8 mouse cellular contexts compared by ENCODE assay signal in the genomic region with DNA sequence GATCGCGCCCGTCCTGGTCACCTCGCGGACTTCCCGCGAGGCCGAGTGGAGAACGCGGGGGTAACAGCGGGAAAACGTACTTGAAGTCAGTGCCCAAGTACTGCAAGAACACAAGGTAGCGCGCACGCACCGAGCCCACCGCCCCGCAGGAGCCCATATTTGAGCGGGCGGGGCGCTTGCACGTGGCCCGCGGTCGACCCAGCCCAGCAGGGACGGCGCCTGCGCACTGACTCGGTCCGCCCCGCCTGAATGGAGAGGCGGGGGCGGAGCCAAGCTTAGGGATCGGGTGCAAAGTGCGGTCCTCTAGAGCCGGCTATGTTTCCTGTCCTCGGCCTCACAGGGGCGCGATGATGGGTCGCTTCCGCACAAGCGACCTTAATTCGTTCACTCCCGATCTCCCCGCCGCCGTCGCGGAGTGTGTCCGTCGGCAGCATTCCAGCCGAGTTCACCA. TPM values are rescaled to one million over a fixed set of nuclear protein-coding genes. Genes with fewer than 3 reads are reported as not detected.
A peak's percentile ranks its signal among the peaks of the same experiment; 100 is the strongest.
DNase-seq lines count a peak whose midpoint lies in the region; ATAC-seq and TF ChIP-seq lines count a peak whose summit lies in the region.

A gene (minus strand): TSS at position 231 of the 451 bp plus-strand sequence.
A gene (plus strand): TSS at position 272 of the 451 bp plus-strand sequence.

- peak; percentile 99 for DNase-seq in brain, embryonic 14.5 days (ENCODE audit: low read depth)
- peak; percentile 97 for DNase-seq in kidney, postnatal 0 days (ENCODE audit: low spot score)
- DNase-seq in liver, embryonic 11.5 days (ENCODE audit: low spot score), result peak; percentile 94
- peak; percentile 98 for DNase-seq in naive thymus-derived CD4-positive, alpha-beta T cell, adult 2 months (ENCODE audit: low read depth)

- H3K36me3 ChIP-seq in C2C12 (ENCODE audit: control insufficient read depth, insufficient read depth), result peaks cover 35% of the 10 kb centered on the region
- H3K36me3 ChIP-seq in erythroblast, embryonic 14.5 days (ENCODE audit: control insufficient read depth), result peaks cover 57% of the 10 kb centered on the region
- H3K36me3 ChIP-seq in heart, embryonic 12.5 days, result peaks cover 39% of the 10 kb centered on the region
- peaks cover 27% of the 10 kb centered on the region for H3K36me3 ChIP-seq in kidney, postnatal 0 days (ENCODE audit: insufficient read depth, low read length)
- peaks cover 22% of the 10 kb centered on the region for H3K36me3 ChIP-seq in liver, embryonic 11.5 days (ENCODE audit: control insufficient read depth, insufficient read depth, low read length)
- H3K36me3 ChIP-seq in stomach, embryonic 14.5 days (ENCODE audit: control insufficient read depth, insufficient read depth, low read length), result peaks cover 33% of the 10 kb centered on the region

- peak within 1 kb of the TSS; percentile 85 for H3K4me3 ChIP-seq in C2C12 (ENCODE audit: insufficient read depth, poor library complexity, severe bottlenecking)
- peak within 1 kb of the TSS; percentile 89 for H3K4me3 ChIP-seq in erythroblast, embryonic 14.5 days (replicated peaks)
- H3K4me3 ChIP-seq in heart, embryonic 12.5 days, result peak within 1 kb of the TSS; percentile 82
- peak within 1 kb of the TSS; percentile 70 for H3K4me3 ChIP-seq in kidney, postnatal 0 days (replicated peaks; ENCODE audit: low read depth, low read length)
- peak within 1 kb of the TSS; percentile 96 for H3K4me3 ChIP-seq in liver, embryonic 11.5 days (ENCODE audit: low read depth, low read length)
- peak within 1 kb of the TSS; percentile 88 for H3K4me3 ChIP-seq in stomach, embryonic 14.5 days (ENCODE audit: low read depth, low read length)

- no peak for TF ChIP-seq CTCF in C2C12 (IDR thresholded peaks at IDR 0.05; ENCODE audit: control insufficient read depth, insufficient read depth, insufficient read length)
- TF ChIP-seq CTCF in brain, embryonic 14.5 days (IDR thresholded peaks at IDR 0.05; ENCODE audit: borderline replicate concordance, extremely low read depth, insufficient read depth, insufficient read length), result no peak
- TF ChIP-seq CTCF in kidney, postnatal 0 days (IDR thresholded peaks at IDR 0.05; ENCODE audit: low read depth), result no peak

- H3K9me3 ChIP-seq in erythroblast, embryonic 14.5 days (ENCODE audit: control insufficient read depth, low read length), result no peaks in the 10 kb centered on the region
- H3K9me3 ChIP-seq in heart, embryonic 12.5 days (replicated peaks), result no peaks in the 10 kb centered on the region
- no peaks in the 10 kb centered on the region for H3K9me3 ChIP-seq in kidney, postnatal 0 days (replicated peaks; ENCODE audit: low read length)
- no peaks in the 10 kb centered on the region for H3K9me3 ChIP-seq in liver, embryonic 11.5 days (ENCODE audit: control insufficient read depth, low read length)
- no peaks in the 10 kb centered on the region for H3K9me3 ChIP-seq in stomach, embryonic 14.5 days (ENCODE audit: control insufficient read depth, low read depth, low read length)

- H3K4me1 ChIP-seq in erythroblast, embryonic 14.5 days (ENCODE audit: control insufficient read depth), result peaks cover 58% of the 10 kb centered on the region
- peaks cover 41% of the 10 kb centered on the region for H3K4me1 ChIP-seq in heart, embryonic 12.5 days (replicated peaks)
- peaks cover 15% of the 10 kb centered on the region for H3K4me1 ChIP-seq in kidney, postnatal 0 days (replicated peaks; ENCODE audit: insufficient read depth, low read length)
- peaks cover 34% of the 10 kb centered on the region for H3K4me1 ChIP-seq in liver, embryonic 11.5 days (replicated peaks; ENCODE audit: control insufficient read depth, insufficient read depth, low read length)
- H3K4me1 ChIP-seq in stomach, embryonic 14.5 days (ENCODE audit: control insufficient read depth, insufficient read depth, low read length), result peaks cover 31% of the 10 kb centered on the region

- H3K79me3 ChIP-seq in C2C12 (ENCODE audit: low read depth), result peaks cover 41% of the 10 kb centered on the region

- WGBS in heart, embryonic 12.5 days, result 0% methylated on average over 52 of the region's 52 CpGs
- WGBS in kidney, postnatal 0 days, result under 1% methylated on average over 52 of the region's 52 CpGs
- WGBS in liver, embryonic 11.5 days, result under 1% methylated on average over 51 of the region's 52 CpGs
- under 1% methylated on average over 52 of the region's 52 CpGs for WGBS in stomach, embryonic 14.5 days

- ATAC-seq in heart, embryonic 12.5 days (ENCODE audit: insufficient number of reproducible peaks, low FRiP score), result peak; percentile 93
- peak; percentile 86 for ATAC-seq in kidney, postnatal 0 days (replicated peaks; ENCODE audit: low FRiP score, low read depth)
- ATAC-seq in liver, embryonic 11.5 days (replicated peaks; ENCODE audit: low FRiP score), result peak; percentile 86
- ATAC-seq in stomach, embryonic 14.5 days (ENCODE audit: insufficient number of reproducible peaks, insufficient read depth, low FRiP score, low read depth), result peak; percentile 85

- peak; percentile 66; the same call in 1 of the 2 replicates for TF ChIP-seq POLR2A in brain, embryonic 14.5 days (IDR thresholded peaks at IDR 0.05; ENCODE audit: borderline replicate concordance, extremely low read depth, insufficient read depth, insufficient read length, poor library complexity, severe bottlenecking)

- H3K27me3 ChIP-seq in C2C12 (ENCODE audit: control insufficient read depth, insufficient read depth, insufficient read length), result no peaks in the 10 kb centered on the region
- H3K27me3 ChIP-seq in erythroblast, embryonic 14.5 days (ENCODE audit: control insufficient read depth), result no peaks in the 10 kb centered on the region
- H3K27me3 ChIP-seq in heart, embryonic 12.5 days (replicated peaks), result no peaks in the 10 kb centered on the region
- H3K27me3 ChIP-seq in kidney, postnatal 0 days (ENCODE audit: insufficient read depth, low read length), result no peaks in the 10 kb centered on the region
- H3K27me3 ChIP-seq in liver, embryonic 11.5 days (replicated peaks; ENCODE audit: control insufficient read depth, insufficient read depth, low read length), result no peaks in the 10 kb centered on the region
- no peaks in the 10 kb centered on the region for H3K27me3 ChIP-seq in stomach, embryonic 14.5 days (ENCODE audit: control insufficient read depth, insufficient read depth, low read length)

- H3K79me2 ChIP-seq in C2C12 (ENCODE audit: control insufficient read depth, insufficient read depth), result peaks cover 70% of the 10 kb centered on the region

- peak within 1 kb of the TSS; percentile 88 for H3K9ac ChIP-seq in heart, embryonic 12.5 days
- H3K9ac ChIP-seq in kidney, postnatal 0 days (ENCODE audit: low read depth, low read length), result peak within 1 kb of the TSS; percentile 78
- H3K9ac ChIP-seq in liver, embryonic 11.5 days (ENCODE audit: low read depth, low read length), result peak within 1 kb of the TSS; percentile 95
- H3K9ac ChIP-seq in stomach, embryonic 14.5 days (replicated peaks; ENCODE audit: low read depth, low read length), result peak within 1 kb of the TSS; percentile 71

- H3K27ac ChIP-seq in heart, embryonic 12.5 days (ENCODE audit: poor library complexity, severe bottlenecking), result peak within 1 kb of the TSS; percentile 93
- peak within 1 kb of the TSS; percentile 94 for H3K27ac ChIP-seq in kidney, postnatal 0 days
- peak within 1 kb of the TSS; percentile 97 for H3K27ac ChIP-seq in liver, embryonic 11.5 days (ENCODE audit: low read depth, low read length)
- H3K27ac ChIP-seq in stomach, embryonic 14.5 days (ENCODE audit: low read length), result peak within 1 kb of the TSS; percentile 96

- H3ac ChIP-seq in C2C12 (ENCODE audit: control insufficient read depth, insufficient read length, low read depth), result peak within 1 kb of the TSS; percentile 93

- H3K4me2 ChIP-seq in heart, embryonic 12.5 days, result peak within 1 kb of the TSS; percentile 97
- peak within 1 kb of the TSS; percentile 99 for H3K4me2 ChIP-seq in kidney, postnatal 0 days (ENCODE audit: low read length)
- peak within 1 kb of the TSS; percentile 99 for H3K4me2 ChIP-seq in liver, embryonic 11.5 days
- H3K4me2 ChIP-seq in stomach, embryonic 14.5 days (replicated peaks; ENCODE audit: low read depth, low read length), result peak within 1 kb of the TSS; percentile 91

TF ChIP-seq in C2C12, 6 proteins besides CTCF, POLR2A, EP300 and RAD21:
- TF ChIP-seq FOSL1 (IDR thresholded peaks at IDR 0.05; ENCODE audit: insufficient read depth, low read length, poor library complexity, severe bottlenecking) (no peak), MAX (IDR thresholded peaks at IDR 0.05) (peak; percentile 74), USF1 (IDR thresholded peaks at IDR 0.05; ENCODE audit: low read depth) (peak; percentile 46), MYOG (IDR thresholded peaks at IDR 0.05; ENCODE audit: control insufficient read depth, extremely low read depth, insufficient read length) (no peak), MYOD1 (IDR thresholded peaks at IDR 0.05; ENCODE audit: control insufficient read depth, insufficient read length, low read depth) (no peak)

RNA-seq across cellular contexts. Expression of the first gene that starts in this region (rescaled TPM):
- 30.7 TPM for polyA plus RNA-seq in C2C12 (2012; fragmentation: generic; extraction: Trizol)
- 75.1 and 115 TPM in 2 replicates for polyA plus RNA-seq in brain, embryonic 14.5 days (2012; rRNA removed)
- polyA plus RNA-seq in erythroblast, embryonic 14.5 days (2012), result 2.1 and 3.5 TPM in 2 replicates
- 31.2 and 31.5 TPM in 2 replicates for polyA plus RNA-seq in heart, embryonic 12.5 days (2016; fragmentation: Nextera tagmentation; extraction: Ambion mirVana)
- polyA plus RNA-seq in kidney, postnatal 0 days (2015; fragmentation: Nextera tagmentation; extraction: Ambion mirVana), result 33.8 and 38.0 TPM in 2 replicates
- 48.5 and 49.1 TPM in 2 replicates for polyA plus RNA-seq in liver, embryonic 11.5 days (2014; fragmentation: Nextera tagmentation; extraction: Ambion mirVana)
- 45.7 and 50.5 TPM in 2 replicates for polyA plus RNA-seq in stomach, embryonic 14.5 days (2014; fragmentation: Nextera tagmentation; extraction: Ambion mirVana)

RNA-seq across cellular contexts. Expression of the second gene that starts in this region (rescaled TPM):
- 31.0 TPM for polyA plus RNA-seq in C2C12 (2012; fragmentation: generic; extraction: Trizol)
- 128 and 130 TPM in 2 replicates for polyA plus RNA-seq in brain, embryonic 14.5 days (2012; rRNA removed)
- polyA plus RNA-seq in erythroblast, embryonic 14.5 days (2012), result 3.8 and 4.1 TPM in 2 replicates
- 13.8 and 14.2 TPM in 2 replicates for polyA plus RNA-seq in heart, embryonic 12.5 days (2016; fragmentation: Nextera tagmentation; extraction: Ambion mirVana)
- 8.2 and 8.4 TPM in 2 replicates for polyA plus RNA-seq in kidney, postnatal 0 days (2015; fragmentation: Nextera tagmentation; extraction: Ambion mirVana)
- 16.1 and 17.9 TPM in 2 replicates for polyA plus RNA-seq in liver, embryonic 11.5 days (2014; fragmentation: Nextera tagmentation; extraction: Ambion mirVana)
- polyA plus RNA-seq in stomach, embryonic 14.5 days (2014; fragmentation: Nextera tagmentation; extraction: Ambion mirVana), result 16.0 and 19.4 TPM in 2 replicates

Comparison
In these comparisons a context has a peak if more than half of its experiments do, and no peak if none do; other contexts are left out.
1. Peak in every context shown above with its lines: DNase-seq, ATAC-seq, H3K4me3 ChIP-seq and H3K27ac ChIP-seq.